Mouse (Mus musculus) embryo, embryonic 11.5 days (tissue): ENCODE measurements around the gene Rlbp1.

Source experiments
- DNase-seq: peaks from one replicate; pipeline ENCODE4 v3.0.0-alpha.2; 2012; ENCODE audit warnings: low read depth, low spot score

The Rlbp1 gene

DNA sequence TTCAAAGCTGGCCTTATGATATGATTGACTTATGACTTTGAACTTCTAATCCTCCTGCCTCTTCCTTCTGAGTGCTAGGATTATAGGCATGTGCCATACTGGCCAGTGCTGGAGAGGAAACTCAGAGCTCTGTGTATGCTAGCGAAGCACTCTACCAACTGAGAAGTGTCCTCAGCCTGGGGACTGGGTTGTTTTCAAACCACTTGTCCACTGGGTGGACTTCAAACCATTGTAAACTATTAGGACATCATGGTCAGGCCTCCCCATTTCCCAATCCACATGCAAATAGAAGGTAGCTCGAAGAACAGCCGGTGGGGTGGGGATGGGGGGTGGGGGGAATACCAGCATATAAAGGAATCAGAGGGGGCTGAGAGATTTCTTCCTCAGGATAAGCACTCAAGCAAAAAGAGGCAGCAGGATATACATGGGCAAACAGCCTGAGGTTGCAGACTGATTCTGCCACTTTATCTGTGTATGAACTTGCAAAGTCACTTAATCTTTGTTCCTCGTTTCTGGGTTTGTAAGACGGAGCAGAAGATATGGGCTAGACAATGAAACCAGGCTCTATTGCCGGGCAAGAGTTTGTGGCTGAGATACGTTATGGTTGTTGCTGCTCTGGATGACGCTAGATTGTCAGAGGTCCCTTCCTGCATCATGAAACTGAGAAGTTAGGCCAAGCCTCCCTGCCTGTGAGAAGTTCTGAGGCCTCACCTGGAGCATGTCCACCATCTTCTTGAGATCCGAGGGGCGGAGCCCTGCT, 10.2 kb downstream of the Rlbp1 start:
- no peak for DNase-seq

DNA sequence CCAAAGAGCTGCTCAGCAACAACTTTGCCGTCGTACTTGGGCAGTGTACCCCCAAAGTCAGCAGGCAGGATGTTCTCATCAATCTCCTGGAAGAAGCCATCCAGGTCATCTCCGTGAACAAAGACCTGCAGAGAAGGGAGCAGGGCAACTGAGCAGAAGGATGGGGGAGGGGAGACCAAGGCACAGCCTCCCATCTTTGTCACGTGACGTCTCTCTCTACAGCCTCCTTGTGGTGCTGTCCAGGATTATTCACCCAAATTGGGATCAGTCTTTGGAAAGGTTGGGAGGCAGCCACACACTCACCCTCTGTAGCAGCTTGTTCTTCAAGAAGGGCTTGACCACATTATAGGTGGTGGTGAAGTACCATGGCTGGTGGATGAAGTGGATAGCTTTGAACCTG, 11.3 kb downstream of the Rlbp1 start:
- DNase-seq = no peak

DNA sequence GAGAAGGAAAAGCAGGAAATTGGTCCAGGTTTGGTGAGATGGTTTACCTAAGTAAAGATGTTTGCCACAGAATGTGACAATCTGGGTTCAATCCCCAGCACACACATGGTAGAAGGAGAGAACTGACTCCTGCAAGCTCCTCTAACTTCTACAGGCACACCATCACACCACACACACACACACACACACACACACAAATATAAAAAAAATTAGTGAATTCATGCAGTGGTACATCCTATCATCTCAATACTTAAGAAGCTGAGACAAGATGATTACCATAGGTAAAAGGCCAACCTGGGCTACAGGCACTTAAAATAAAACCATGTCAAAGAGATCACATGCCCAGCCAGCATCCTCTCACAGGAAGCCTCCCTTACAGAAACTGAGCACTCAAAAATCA, 12.8 kb downstream of the Rlbp1 start:
- no peak for DNase-seq

DNA sequence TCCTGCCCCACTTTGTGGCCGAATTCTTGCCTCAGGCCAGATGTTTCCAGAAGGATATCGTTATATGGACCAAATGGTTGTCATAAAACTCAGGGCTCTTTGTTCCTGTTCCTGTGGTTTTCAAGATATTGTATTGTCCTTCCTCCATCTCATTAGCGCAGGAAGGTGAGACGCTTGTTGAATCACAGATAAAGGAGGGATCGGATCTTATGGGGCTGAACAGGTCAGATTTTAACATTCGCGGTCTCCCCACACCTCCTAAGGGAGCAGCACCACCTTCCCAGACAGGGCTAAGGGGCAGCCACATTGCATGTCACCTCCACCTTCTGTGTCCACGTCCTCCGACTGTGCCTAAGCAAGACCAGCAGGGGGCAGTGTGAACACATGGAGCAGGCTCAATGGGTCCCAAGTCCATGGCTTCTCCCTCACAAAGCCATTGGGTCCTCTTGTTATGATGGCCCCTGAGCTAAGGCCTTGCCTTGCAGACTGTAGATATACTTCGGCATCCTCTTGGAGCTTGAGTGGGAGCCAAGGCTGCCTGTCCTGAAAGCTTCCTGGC, 15.4 kb downstream of the Rlbp1 start:
- DNase-seq = peak; percentile 70

DNA sequence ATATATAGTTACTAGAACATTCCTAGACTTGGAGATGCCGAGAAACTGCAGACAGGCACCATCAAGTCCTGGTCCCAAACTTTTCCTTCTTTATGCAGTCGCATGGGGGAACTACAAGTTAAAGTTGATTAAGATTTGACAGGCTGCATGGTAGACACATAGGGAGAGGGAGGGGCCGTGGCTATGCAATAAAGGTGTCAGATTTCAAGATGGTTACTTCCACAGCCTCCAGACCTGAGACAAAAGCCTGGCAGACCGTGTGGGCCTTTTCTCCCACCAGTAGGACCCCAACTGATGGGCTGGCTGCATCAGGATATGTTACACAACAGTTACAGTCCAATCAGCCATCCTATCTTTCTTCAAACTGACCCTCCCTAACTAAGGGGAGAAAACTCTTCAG, 17.4 kb downstream of the Rlbp1 start:
- DNase-seq = no peak

DNA sequence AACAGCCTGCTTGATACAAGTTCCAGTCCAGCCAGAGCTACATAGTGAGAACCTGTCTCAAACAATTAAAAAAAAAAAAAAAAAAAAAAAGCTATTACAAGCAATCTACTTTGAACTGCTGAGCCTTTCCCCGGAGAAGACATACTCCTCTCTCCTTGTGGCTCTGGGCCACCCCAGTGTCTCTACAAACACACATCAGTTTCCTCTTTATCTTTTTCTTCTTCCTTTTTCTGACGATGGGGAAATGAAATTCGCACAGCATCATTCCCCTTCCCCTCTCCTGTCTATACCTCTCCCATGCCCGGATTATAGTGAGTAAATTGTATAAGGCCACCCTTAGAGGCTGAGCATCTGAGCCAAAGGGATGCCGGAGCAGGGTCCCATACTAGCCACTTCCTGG, 18.2 kb downstream of the Rlbp1 start:
- DNase-seq = no peak

DNA sequence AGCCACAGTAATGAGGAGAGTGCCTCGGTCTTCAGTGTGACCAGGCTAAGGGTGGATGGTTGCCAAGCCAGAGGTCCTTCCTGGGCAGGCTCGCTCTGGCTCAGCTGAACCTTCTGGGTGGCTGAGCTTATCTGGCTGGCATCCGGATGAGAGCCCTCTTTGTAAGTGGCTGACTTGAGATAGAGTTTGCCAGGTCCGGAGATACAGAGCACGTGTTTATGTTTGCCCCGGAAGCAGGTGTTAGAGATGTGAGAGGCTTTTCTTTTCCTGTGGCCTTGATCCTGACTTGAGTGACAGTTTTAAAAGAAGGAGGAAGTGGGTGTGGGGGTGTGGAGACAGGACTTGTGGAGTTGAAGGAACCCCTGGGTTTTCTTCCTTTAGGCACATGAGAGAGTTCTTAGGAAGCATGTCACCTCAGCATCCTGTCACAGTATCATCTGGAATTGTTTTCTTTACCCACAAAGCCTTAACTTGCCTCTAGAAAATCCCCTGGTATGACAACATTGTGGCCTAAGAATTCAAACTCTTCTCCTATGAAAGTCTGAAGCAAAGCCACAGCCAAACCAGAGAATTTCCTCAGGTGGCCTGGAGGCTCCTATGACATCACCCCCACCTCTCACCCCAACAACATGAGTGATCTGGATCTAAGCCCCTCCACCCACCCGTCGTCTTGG, 23.3 kb downstream of the Rlbp1 start:
- no peak for DNase-seq

DNA sequence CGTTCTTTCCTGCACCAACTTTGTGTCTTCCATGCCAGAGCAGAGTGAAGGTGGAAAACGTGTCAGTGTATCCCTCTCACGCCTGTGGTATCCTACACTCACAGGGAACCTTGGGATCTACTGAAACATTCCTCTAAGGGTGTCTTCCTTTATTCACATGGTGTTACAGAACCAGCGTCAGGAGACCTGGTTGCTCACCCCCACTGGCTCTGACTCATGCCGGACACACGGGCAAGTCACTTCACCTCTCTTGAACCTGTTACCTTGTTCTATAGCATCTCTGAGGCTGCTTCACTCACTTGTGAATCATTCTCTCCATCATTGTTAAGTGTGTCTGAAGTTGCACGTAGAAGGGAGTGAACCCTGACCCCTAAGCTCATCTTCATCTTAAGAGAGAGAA, 24.0 kb downstream of the Rlbp1 start:
- no peak for DNase-seq

DNA sequence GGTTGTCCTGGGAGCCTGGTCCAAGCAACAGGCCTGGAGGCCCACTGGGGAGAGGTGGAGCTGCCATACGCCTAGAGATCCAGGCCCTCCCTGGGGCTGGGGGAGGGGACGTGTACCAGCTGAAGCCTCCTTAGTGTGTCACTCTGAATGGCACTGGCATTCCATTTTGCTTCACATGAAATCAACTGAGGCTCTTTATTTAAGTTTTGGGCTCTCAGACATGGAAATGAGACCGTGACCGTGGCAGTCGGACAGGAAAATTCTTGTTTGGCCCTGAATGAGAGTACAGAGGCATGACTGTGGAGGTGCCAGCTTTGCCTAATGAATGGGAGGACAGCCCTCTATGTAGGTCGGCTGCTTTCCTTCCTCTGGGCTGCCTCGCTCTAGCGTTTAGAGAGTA, 24.6 kb downstream of the Rlbp1 start:
- DNase-seq = no peak

DNA sequence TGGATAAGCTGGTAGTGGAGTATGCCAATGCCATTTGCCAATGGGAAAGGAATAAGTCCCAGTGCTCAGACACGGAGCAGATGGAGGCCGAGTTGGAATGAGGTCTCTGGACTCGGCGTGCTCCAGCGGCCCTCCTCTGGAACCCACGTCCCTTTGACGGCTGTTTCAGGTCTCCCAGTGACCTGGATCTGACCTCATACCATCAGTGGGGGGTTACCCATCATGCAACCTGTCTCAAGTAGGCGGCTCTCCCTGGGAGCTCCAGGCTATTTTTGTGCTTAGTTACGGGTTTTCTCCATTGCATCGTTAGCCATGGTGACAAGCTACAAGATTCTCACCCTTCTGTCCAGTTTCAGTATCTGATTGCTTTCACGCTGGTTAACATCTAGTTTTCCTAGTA, 26.8 kb downstream of the Rlbp1 start:
- no peak for DNase-seq

DNA sequence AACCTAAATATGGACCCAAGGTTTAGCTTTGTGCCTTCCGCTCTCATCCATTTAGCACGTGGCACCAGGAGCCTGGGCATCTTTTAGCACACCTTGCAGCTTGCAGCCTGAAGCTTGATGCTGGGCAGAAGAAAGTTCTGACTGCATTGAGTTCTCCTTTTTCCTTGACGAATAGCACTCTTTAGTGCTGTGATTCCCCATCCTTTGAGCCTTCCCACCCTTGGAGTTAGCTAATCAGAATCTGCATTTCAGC, 27.7 kb downstream of the Rlbp1 start:
- DNase-seq = no peak

DNA sequence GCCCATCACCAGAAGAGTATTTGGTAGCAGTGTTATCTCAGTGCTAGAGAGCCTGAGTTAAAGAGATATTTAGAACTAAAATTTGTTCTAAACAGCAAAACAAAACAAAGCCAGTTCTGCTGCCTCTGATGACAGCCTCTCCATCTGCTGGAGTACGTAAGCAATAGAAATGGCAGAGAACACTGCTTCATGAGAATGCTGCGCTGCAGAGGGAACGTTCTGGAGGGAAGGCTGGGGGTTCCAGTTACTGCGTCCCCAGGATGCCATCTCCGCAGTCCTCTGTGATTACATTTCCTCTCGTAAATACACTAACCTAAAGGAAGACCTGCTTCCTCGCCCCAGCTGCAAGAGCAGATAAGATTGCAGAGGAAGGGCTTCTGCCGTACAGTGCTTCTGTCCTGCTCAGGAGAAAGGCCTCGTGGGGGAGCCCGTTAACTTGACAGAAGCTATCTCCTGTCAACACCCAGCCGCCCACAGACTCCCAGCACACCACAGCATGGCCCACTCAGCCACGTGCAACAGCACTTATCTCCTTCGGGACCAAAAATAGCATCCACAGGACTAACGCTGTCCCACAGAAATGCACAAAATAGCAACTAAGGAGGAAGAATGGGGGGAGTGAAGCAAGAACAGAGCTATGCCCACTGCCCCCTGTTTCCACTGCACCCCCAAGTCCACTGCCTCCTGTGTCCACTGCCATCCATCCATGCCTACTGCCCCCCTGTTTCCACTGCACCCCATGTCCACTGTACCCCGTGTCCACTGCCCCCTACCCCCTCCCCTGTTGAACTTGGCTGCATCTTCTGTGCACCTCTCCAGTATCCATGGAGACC, 28.3 kb downstream of the Rlbp1 start:
- no peak for DNase-seq

DNA sequence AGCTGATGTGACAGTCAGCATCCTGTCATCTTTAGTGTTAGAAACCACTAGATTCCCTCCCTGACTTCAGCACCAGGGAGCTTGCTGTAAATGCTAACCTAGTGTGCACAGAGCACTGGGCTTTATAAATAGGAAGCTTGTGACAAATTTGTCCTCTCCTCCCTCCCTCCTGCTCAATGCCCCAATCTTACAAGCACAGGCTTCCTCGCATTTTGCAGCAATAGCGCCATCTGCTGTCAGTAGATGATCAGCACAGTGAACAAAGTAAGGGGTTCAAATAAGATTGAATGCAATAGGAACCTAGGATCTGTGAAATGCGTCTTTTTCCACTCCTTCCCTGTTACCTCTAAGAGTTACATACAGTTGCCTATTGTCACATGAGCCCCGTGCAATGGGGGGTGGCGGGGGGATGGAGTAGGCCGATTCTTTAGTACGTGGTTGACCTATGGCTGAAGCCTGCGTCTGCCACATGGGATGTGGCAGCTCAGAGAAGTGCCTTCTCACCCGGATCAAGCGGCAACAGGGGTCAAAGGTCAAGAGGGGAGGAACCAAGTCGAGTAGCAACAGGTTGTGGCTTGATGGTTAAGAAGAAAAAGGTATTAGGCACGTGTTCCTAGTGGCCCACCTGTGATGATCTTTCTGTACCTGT, 37.0 kb downstream of the Rlbp1 start:
- peak; percentile 72 for DNase-seq

DNA sequence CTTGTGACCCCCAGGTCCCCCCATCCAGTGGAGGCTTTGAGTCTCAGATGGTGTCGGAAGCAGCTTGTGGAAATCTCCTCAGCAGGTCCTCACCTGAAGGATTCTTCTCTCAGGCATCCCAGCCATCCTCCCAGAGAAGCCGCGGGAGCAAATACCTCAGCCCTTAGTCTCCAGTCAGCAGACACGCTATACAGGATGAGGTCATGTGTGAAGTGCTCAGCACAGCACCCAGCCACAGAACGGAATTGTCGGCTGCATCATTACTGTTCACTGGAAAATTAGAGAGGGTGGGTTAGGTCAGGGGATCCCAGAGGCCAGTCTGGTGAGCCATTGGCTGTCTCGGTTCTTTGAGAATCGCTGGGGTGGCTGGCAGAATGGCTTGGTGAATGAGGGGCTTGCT, 38.0 kb downstream of the Rlbp1 start:
- no peak for DNase-seq

DNA sequence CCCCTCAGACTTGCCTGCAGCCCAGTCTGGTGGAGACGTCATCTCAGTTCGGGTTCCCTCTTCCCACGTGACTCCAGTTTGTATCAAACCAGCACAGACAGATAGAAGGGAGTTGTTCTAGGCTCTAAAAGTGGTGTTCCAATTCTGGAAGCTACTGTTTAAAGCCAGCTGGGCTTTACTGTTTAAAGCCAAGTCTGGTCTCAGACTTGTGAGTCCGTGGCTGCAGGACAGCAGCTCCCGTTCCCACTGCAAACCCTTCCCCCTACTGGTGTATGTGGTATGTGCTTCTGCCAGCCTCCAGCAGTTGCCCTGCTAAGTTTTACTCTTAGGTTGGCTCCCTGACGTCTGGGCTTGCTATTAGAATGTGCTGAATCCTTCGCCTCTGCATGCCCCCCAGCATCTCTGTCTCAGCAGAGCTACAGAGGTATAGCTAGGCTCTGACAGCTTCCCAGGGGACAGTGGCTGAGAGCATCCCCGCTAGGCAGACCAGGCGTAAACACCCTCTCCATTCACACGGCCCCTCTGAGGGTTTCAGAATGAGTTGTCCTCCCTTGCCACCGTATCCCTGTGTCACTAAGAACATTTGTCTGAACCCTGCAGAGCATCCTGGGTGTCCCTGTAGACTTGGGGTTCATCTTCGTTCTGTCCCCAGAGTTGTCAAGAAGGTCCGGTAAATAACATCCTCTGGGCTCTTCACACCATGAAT, 39.6 kb downstream of the Rlbp1 start:
- no peak for DNase-seq

DNA sequence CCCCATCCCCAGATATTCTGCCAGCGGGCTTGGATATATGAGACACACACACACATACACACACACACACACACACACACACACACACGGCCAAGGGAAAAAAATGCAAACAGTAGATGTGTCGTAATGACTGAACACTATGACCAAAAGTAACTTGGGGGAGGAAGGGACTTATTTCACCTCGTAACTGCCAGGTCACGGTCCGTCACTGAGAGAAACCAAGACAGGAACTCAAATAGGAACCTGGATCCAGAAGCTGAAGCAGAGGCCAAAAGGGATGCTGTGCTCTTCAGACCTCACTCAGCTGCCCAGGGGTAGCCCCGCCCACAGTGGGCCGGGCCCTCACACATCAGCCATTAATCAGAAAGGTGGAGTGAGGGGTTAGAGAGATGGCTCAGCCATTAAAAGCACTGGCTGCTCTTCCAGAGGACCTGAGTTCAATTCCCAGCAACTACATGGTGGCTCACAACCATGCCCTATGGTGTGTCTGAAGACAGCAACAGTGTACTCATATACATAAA, 40.2 kb downstream of the Rlbp1 start:
- DNase-seq = no peak

DNA sequence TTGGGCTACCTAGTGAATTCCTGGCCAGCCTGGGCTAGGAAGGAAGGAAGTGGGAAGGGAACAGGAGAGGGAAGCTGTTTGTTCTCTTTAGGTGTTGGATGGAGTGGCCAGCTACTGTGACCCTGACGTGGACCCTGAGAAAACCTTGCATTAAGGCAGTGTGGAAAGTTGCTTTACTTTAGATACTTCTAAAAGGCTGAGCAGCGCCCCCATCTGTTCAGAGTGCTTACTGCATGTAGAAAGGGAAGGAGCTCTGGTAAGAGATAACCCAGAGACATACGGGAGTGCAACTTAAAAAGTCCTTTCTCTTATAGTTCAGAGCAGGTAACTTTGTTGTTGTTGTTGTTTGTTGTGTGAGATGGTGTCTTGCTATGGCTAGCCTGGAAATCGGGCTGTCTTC, 40.9 kb downstream of the Rlbp1 start:
- no peak for DNase-seq

DNA sequence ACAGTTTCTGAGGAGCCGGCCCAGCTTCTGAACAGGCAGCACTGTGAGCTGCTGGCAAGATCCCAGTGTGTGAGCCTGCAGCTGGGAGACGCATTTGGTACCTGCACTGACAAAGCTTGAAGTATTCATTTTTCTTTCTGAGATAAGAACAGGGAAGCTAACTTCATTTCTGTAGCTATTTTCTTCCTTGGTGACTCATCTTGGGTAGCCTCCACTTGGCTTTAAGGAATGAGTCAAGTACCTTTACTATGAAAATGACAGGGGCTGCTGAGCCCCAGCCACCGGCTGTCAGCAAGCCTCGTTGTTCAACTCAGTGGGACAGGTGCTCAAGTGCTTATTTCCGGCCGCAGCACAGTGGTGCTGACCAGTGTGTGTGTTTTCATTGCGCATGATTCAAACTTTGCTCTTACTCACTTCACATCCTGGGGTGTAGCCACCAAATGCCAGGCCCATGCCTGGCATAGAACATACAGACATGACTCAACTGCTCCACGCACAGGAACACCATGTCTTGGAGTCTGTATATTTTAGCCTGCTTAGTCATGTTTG, 50.4 kb downstream of the Rlbp1 start:
- DNase-seq = no peak

DNA sequence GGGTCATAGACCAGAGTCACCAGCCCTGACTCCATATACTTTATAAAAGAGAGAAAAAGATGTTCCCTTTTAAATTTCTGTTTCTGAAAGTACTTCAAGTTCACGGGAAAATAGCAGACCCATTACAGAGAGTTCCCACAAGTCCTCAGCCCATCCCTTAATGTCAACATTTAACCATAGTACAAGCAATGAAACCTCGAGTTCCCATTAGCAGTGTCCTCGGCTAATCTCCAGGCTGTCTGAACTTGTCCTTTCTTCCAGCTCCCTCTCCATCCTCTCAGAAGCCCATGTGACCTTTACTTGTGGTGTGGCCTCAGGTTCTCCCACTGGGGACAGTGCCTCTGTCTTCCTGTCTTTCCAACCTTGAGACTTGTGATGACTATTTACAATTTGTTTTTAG, 53.4 kb downstream of the Rlbp1 start:
- DNase-seq = no peak

DNA sequence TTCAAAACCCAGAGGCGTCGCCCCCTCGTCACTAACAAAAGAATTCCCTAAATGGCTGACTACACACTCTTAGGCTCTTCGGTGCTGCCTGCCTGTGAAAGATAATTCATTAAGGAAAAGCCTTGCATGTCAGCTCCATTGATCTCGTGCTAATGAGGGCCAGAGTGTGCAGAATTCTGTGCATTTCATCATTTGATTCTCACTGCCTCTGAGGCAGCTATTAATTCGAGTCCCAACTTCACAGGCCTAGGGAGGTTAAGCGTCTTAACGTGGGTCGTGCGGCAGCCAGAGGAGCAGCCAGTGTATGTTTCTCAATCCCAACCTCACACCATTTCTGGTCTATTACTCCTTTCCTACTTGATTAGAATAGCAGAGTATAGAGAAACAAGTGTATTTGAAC, 55.7 kb downstream of the Rlbp1 start:
- DNase-seq = no peak

DNA sequence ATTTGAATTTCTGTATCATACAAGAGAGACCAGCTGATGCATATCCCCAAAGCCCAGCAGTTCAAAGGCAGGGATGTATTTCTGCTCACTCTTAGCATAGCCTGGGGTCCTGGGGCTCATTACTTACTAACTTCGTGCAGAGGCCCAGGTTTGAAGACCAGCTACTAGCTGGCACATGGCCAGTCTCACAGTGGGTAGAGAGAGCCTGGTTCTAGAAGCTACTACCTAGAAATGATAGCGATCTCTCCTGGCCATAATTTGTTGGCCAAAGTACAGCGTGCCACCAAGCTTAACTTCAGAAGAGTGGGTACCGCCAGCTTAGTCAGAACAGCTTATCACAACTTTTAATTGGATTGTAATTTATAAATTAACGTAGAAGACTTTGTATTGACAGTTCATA, 58.1 kb downstream of the Rlbp1 start:
- DNase-seq = no peak
